Mouse (Mus musculus) naive thymus-derived CD4-positive, alpha-beta T cell, adult 5 months (primary cell): ENCODE results near the gene Gm47969. TPM values are rescaled to one million over a fixed set of nuclear protein-coding genes. Genes with fewer than 3 reads are reported as not detected.

ENCODE experiments used
- polyA plus RNA-seq: library from polyadenylated mRNA; unstranded; fragments of 100-300 nt; shearing (Covaris generic); gene quantifications from one replicate; pipeline ENCODE4 v1.2.1, GENCODE M21; 2017

Gm47969 gene
- polyA plus RNA-seq: 0.57 TPM

GRCm38 (mm10) chr1:83044882-83045427 is at the start of gene Gm47969:
Gene Gm47969, plus strand, starts transcription at chr1:83044932.

GRCm38 (mm10) chr1:83000306-83000705 is 44.4 kb upstream of the Gm47969 start, which contains the start of gene Gm47959:
Gene Gm47959, plus strand, starts transcription at chr1:83000548.

GRCm38 (mm10) chr1:83038109-83038672 is 6.5 kb upstream of the Gm47969 start, which contains the start of gene Slc19a3:
Gene Slc19a3, minus strand, starts transcription at chr1:83038448.

GRCm38 (mm10) chr1:83042380-83042779 is 2.4 kb upstream of the Gm47969 start, which contains the start of gene Krtap28-10:
Gene Krtap28-10, minus strand, starts transcription at chr1:83042480.

GRCm38 (mm10) chr1:83059278-83059677 is 14.5 kb downstream of the Gm47969 start, which contains the start of gene A030005K14Rik:
Gene A030005K14Rik, minus strand, starts transcription at chr1:83059378.

GRCm38 (mm10) chr1:83060643-83061042 is 15.9 kb downstream of the Gm47969 start, which contains the start of gene Krtap28-13:
Gene Krtap28-13, plus strand, starts transcription at chr1:83060930.

Other genes starting within 250 kb of the Gm47969 start
- gene Agfg1, start 205.4 kb upstream of the Gm47969 start, polyA plus RNA-seq: 133 TPM
- gene A030005L19Rik, start 131.6 kb upstream of the Gm47969 start, polyA plus RNA-seq: not detected
- gene A030014E15Rik, start 120.0 kb upstream of the Gm47969 start, polyA plus RNA-seq: not detected
- not detected for gene Gm6217, start 113.5 kb upstream of the Gm47969 start, polyA plus RNA-seq
- gene A030003K21Rik, start 101.5 kb upstream of the Gm47969 start, polyA plus RNA-seq: not detected
- gene Gm7544, start 88.9 kb upstream of the Gm47969 start, polyA plus RNA-seq: not detected
- not detected for gene Gm47955, start 84.6 kb upstream of the Gm47969 start, polyA plus RNA-seq
- not detected for gene Gm47959, start 44.4 kb upstream of the Gm47969 start, polyA plus RNA-seq
- not detected for gene Slc19a3, start 6.5 kb upstream of the Gm47969 start, polyA plus RNA-seq
- gene Krtap28-10, start 2.5 kb upstream of the Gm47969 start, polyA plus RNA-seq: not detected
- not detected for gene A030005K14Rik, start 14.4 kb downstream of the Gm47969 start, polyA plus RNA-seq
- gene Krtap28-13, start 16.0 kb downstream of the Gm47969 start, polyA plus RNA-seq: not detected
- gene Ccl20, start 71.8 kb downstream of the Gm47969 start, polyA plus RNA-seq: not detected
- not detected for gene Daw1, start 114.8 kb downstream of the Gm47969 start, polyA plus RNA-seq